ENCODE assay signal across 8 mouse cellular contexts in genomic region chr16:8523480-8524144, GRCm38 (mm10). TPM values are rescaled to one million over a fixed set of nuclear protein-coding genes. Genes with fewer than 3 reads are reported as not detected.
DNase-seq lines count a peak whose midpoint lies in the region; ATAC-seq and TF ChIP-seq lines count a peak whose summit lies in the region.

No protein-coding gene starts in this region.

- peak overlapping the region; percentile 49 for H3K4me2 ChIP-seq in heart, embryonic 13.5 days
- no peak overlapping the region for H3K4me2 ChIP-seq in kidney, postnatal 0 days (ENCODE audit: low read length)
- H3K4me2 ChIP-seq in liver, embryonic 16.5 days (ENCODE audit: low read depth, low read length), result no peak overlapping the region

- no peak for TF ChIP-seq CTCF in kidney, postnatal 0 days (IDR thresholded peaks at IDR 0.05; ENCODE audit: low read depth)

- peak overlapping the region; percentile 61 for H3K9ac ChIP-seq in heart, embryonic 13.5 days
- no peak overlapping the region for H3K9ac ChIP-seq in kidney, postnatal 0 days (ENCODE audit: low read depth, low read length)
- no peak overlapping the region for H3K9ac ChIP-seq in liver, embryonic 16.5 days (ENCODE audit: low read depth, low read length)

- peak; percentile 41; the same call in 1 of the 2 replicates for ATAC-seq in heart, embryonic 13.5 days (ENCODE audit: extremely low read depth, insufficient number of reproducible peaks, low FRiP score, low TSS enrichment)
- peak; percentile 53; the same call in 1 of the 2 replicates for ATAC-seq in kidney, postnatal 0 days (replicated peaks; ENCODE audit: low FRiP score, low read depth)
- ATAC-seq in liver, embryonic 16.5 days (ENCODE audit: low read depth), result peak; percentile 47
- ATAC-seq in inflammation-experienced regulatory T-cells, adult 6 months, result no peak

- H3K36me3 ChIP-seq in heart, embryonic 13.5 days, result no peaks in the 10 kb centered on the region
- H3K36me3 ChIP-seq in kidney, postnatal 0 days (ENCODE audit: insufficient read depth, low read length), result no peaks in the 10 kb centered on the region
- H3K36me3 ChIP-seq in liver, embryonic 16.5 days (ENCODE audit: control insufficient read depth, insufficient read depth), result no peaks in the 10 kb centered on the region

- H3K4me1 ChIP-seq in heart, embryonic 13.5 days, result peaks cover 42% of the 10 kb centered on the region
- H3K4me1 ChIP-seq in kidney, postnatal 0 days (replicated peaks; ENCODE audit: insufficient read depth, low read length), result peaks cover 16% of the 10 kb centered on the region; the same call in 1 of the 2 replicates
- H3K4me1 ChIP-seq in liver, embryonic 16.5 days (ENCODE audit: control insufficient read depth, low read depth, low read length), result peaks cover 12% of the 10 kb centered on the region

- H3K9me3 ChIP-seq in heart, embryonic 13.5 days, result no peaks in the 10 kb centered on the region
- H3K9me3 ChIP-seq in kidney, postnatal 0 days (replicated peaks; ENCODE audit: low read length), result no peaks in the 10 kb centered on the region
- no peaks in the 10 kb centered on the region for H3K9me3 ChIP-seq in liver, embryonic 16.5 days (replicated peaks; ENCODE audit: control insufficient read depth, low read length)

- no peaks in the 10 kb centered on the region for H3K27me3 ChIP-seq in heart, embryonic 13.5 days (replicated peaks)
- H3K27me3 ChIP-seq in kidney, postnatal 0 days (ENCODE audit: insufficient read depth, low read length), result no peaks in the 10 kb centered on the region
- no peaks in the 10 kb centered on the region for H3K27me3 ChIP-seq in liver, embryonic 16.5 days (ENCODE audit: control insufficient read depth, insufficient read depth, low read depth, low read length)

- WGBS in heart, embryonic 13.5 days, result 13% methylated on average over 11 of the region's 11 CpGs
- WGBS in kidney, postnatal 0 days, result 29% methylated on average over 11 of the region's 11 CpGs
- WGBS in liver, embryonic 16.5 days (ENCODE audit: insufficient replicate concordance), result 47% methylated on average over 11 of the region's 11 CpGs

- H3K27ac ChIP-seq in heart, embryonic 13.5 days (replicated peaks), result peak overlapping the region; percentile 85
- peak overlapping the region; percentile 50; the same call in 1 of the 2 replicates for H3K27ac ChIP-seq in kidney, postnatal 0 days
- H3K27ac ChIP-seq in liver, embryonic 16.5 days (ENCODE audit: low read length), result peak overlapping the region; percentile 62

- peak; percentile 32 for DNase-seq in adrenal gland, postnatal 10 days
- no peak for DNase-seq in adrenal gland, adult (ENCODE audit: inconsistent age in 2 of 2, low spot score in 1 of 2)
- peak; percentile 35 for DNase-seq in embryo, embryonic 11.5 days (ENCODE audit: low read depth, low spot score)
- peak; percentile 55 for DNase-seq in kidney, postnatal 0 days (ENCODE audit: low spot score)
- peak; percentile 80 for DNase-seq in retina, postnatal 1 day

- H3K4me3 ChIP-seq in heart, embryonic 13.5 days, result no peak overlapping the region
- H3K4me3 ChIP-seq in kidney, postnatal 0 days (replicated peaks; ENCODE audit: low read depth, low read length), result no peak overlapping the region
- no peak overlapping the region for H3K4me3 ChIP-seq in liver, embryonic 16.5 days (ENCODE audit: low read depth, low read length)

RNA-seq across cellular contexts. Expression of gene Abat, which starts 10.4 kb away (rescaled TPM):
- 10 to 100 TPM; 29.8 to 33.6 TPM for total RNA-seq in adrenal gland, postnatal 10 days (2021)
- polyA plus RNA-seq in heart, embryonic 13.5 days (2015; fragmentation: Nextera tagmentation; extraction: Ambion mirVana), result 41.2 and 41.3 TPM in 2 replicates
- polyA plus RNA-seq in kidney, postnatal 0 days (2015; fragmentation: Nextera tagmentation; extraction: Ambion mirVana), result 33.9 and 36.6 TPM in 2 replicates
- 37.8 and 46.2 TPM in 2 replicates for polyA plus RNA-seq in liver, embryonic 16.5 days (2015; fragmentation: Nextera tagmentation; extraction: Ambion mirVana)
- polyA plus RNA-seq in inflammation-experienced regulatory T-cells, adult 6 months (2017; shearing (Covaris generic)), result 1 to 10 TPM in 2 of 3 experiments, under 1 TPM in 1; 0.67 to 1.3 (median 1.1) TPM

RNA-seq across cellular contexts. Expression of gene Mettl22, which starts 53.0 kb away (rescaled TPM):
- 10 to 100 TPM; 16.4 to 33.0 TPM for total RNA-seq in adrenal gland, postnatal 10 days (2021)
- 33.4 and 41.6 TPM in 2 replicates for polyA plus RNA-seq in heart, embryonic 13.5 days (2015; fragmentation: Nextera tagmentation; extraction: Ambion mirVana)
- polyA plus RNA-seq in kidney, postnatal 0 days (2015; fragmentation: Nextera tagmentation; extraction: Ambion mirVana), result 15.2 and 18.4 TPM in 2 replicates
- 5.9 and 7.5 TPM in 2 replicates for polyA plus RNA-seq in liver, embryonic 16.5 days (2015; fragmentation: Nextera tagmentation; extraction: Ambion mirVana)
- 10 to 100 TPM; 10.2 to 18.3 (median 17.8) TPM for polyA plus RNA-seq in inflammation-experienced regulatory T-cells, adult 6 months (2017; shearing (Covaris generic))

Comparison
In these comparisons a context has a peak if more than half of its experiments do, and no peak if none do; other contexts are left out.
1. DNase-seq: peak in adrenal gland, postnatal 10 days (single experiment), embryo, embryonic 11.5 days (single experiment), kidney, postnatal 0 days (single experiment) and retina, postnatal 1 day (single experiment); none in adrenal gland, adult (0 of 2).
2. RNA of gene Abat, which starts 10.4 kb away (polyA plus RNA-seq): 37.8 to 46.2 TPM in liver, embryonic 16.5 days, 41.2 to 41.3 TPM in heart, embryonic 13.5 days and 33.9 to 36.6 TPM in kidney, postnatal 0 days; 0.67 to 1.3 TPM in inflammation-experienced regulatory T-cells, adult 6 months; every median in the first group is over 10 times any median in the second.
3. Peak in every context shown above with its lines, with median percentiles within 50 percentile points of each other: H3K27ac ChIP-seq.